Mouse (Mus musculus): ENCODE data around the gene Tunar. TPM values are rescaled to one million over a fixed set of nuclear protein-coding genes. Genes with fewer than 3 reads are reported as not detected.

Tunar gene
- polyA plus RNA-seq, 1 experiment, result not detected

- no peaks in the 10 kb centered on the region for H3K79me3 ChIP-seq (ENCODE audit: low read depth)
- H3ac ChIP-seq (ENCODE audit: control insufficient read depth, insufficient read length, low read depth), result no peak overlapping the region
- H3K79me2 ChIP-seq (ENCODE audit: control insufficient read depth, insufficient read depth), result no peaks in the 10 kb centered on the region
- H3K27me3 ChIP-seq (ENCODE audit: control insufficient read depth, insufficient read depth, insufficient read length), result no peaks in the 10 kb centered on the region
- no peak for TF ChIP-seq FOSL1 (IDR thresholded peaks at IDR 0.05; ENCODE audit: insufficient read depth, low read length, poor library complexity, severe bottlenecking)
- no peak overlapping the region for H3K4me3 ChIP-seq (ENCODE audit: insufficient read depth, poor library complexity, severe bottlenecking)
- no peaks in the 10 kb centered on the region for H3K36me3 ChIP-seq (ENCODE audit: control insufficient read depth, insufficient read depth)
These were observed 70.1 kb downstream of the Tunar start for GRCm38 (mm10) chr12:105403742-105404141.

GRCm38 (mm10) chr12:105406008-105406407, 72.3 kb downstream of the Tunar start:
- H3K79me3 ChIP-seq (ENCODE audit: low read depth), result no peaks in the 10 kb centered on the region
- no peak for TF ChIP-seq CTCF (IDR thresholded peaks at IDR 0.05; ENCODE audit: control insufficient read depth, insufficient read depth, insufficient read length)
- no peak for TF ChIP-seq CEBPB (IDR thresholded peaks at IDR 0.05; ENCODE audit: low read depth)
- no peak for TF ChIP-seq MAX (IDR thresholded peaks at IDR 0.05)
- no peak for TF ChIP-seq FOSL1 (IDR thresholded peaks at IDR 0.05; ENCODE audit: insufficient read depth, low read length, poor library complexity, severe bottlenecking)
- TF ChIP-seq USF1 (IDR thresholded peaks at IDR 0.05; ENCODE audit: low read depth), result no peak
- no peak for TF ChIP-seq MYOG (IDR thresholded peaks at IDR 0.05; ENCODE audit: control insufficient read depth, extremely low read depth, insufficient read length)
- no peak for TF ChIP-seq MYOD1 (IDR thresholded peaks at IDR 0.05; ENCODE audit: control insufficient read depth, insufficient read length, low read depth)
- no peaks in the 10 kb centered on the region for H3K27me3 ChIP-seq (ENCODE audit: control insufficient read depth, insufficient read depth, insufficient read length)
- H3ac ChIP-seq (ENCODE audit: control insufficient read depth, insufficient read length, low read depth), result no peak overlapping the region
- no peaks in the 10 kb centered on the region for H3K79me2 ChIP-seq (ENCODE audit: control insufficient read depth, insufficient read depth)
- no peak overlapping the region for H3K4me3 ChIP-seq (ENCODE audit: insufficient read depth, poor library complexity, severe bottlenecking)
- H3K36me3 ChIP-seq (ENCODE audit: control insufficient read depth, insufficient read depth), result no peaks in the 10 kb centered on the region

- no peaks in the 10 kb centered on the region for H3K27me3 ChIP-seq (ENCODE audit: control insufficient read depth, insufficient read depth, insufficient read length)
- no peak overlapping the region for H3ac ChIP-seq (ENCODE audit: control insufficient read depth, insufficient read length, low read depth)
- TF ChIP-seq USF1 (IDR thresholded peaks at IDR 0.05; ENCODE audit: low read depth) (no peak), MAX (IDR thresholded peaks at IDR 0.05) (no peak), CTCF (IDR thresholded peaks at IDR 0.05; ENCODE audit: control insufficient read depth, insufficient read depth, insufficient read length) (no peak), CEBPB (IDR thresholded peaks at IDR 0.05; ENCODE audit: low read depth) (no peak), MYOD1 (IDR thresholded peaks at IDR 0.05; ENCODE audit: control insufficient read depth, insufficient read length, low read depth) (no peak), FOSL1 (IDR thresholded peaks at IDR 0.05; ENCODE audit: insufficient read depth, low read length, poor library complexity, severe bottlenecking) (no peak), MYOG (IDR thresholded peaks at IDR 0.05; ENCODE audit: control insufficient read depth, extremely low read depth, insufficient read length) (no peak)
- no peaks in the 10 kb centered on the region for H3K79me3 ChIP-seq (ENCODE audit: low read depth)
- H3K79me2 ChIP-seq (ENCODE audit: control insufficient read depth, insufficient read depth), result no peaks in the 10 kb centered on the region
- no peaks in the 10 kb centered on the region for H3K36me3 ChIP-seq (ENCODE audit: control insufficient read depth, insufficient read depth)
- H3K4me3 ChIP-seq (ENCODE audit: insufficient read depth, poor library complexity, severe bottlenecking), result no peak overlapping the region
These were observed 80.2 kb downstream of the Tunar start for GRCm38 (mm10) chr12:105413909-105414308.

- TF ChIP-seq MAX (IDR thresholded peaks at IDR 0.05) (no peak), MYOD1 (IDR thresholded peaks at IDR 0.05; ENCODE audit: control insufficient read depth, insufficient read length, low read depth) (no peak), USF1 (IDR thresholded peaks at IDR 0.05; ENCODE audit: low read depth) (no peak), CTCF (IDR thresholded peaks at IDR 0.05; ENCODE audit: control insufficient read depth, insufficient read depth, insufficient read length) (no peak), FOSL1 (IDR thresholded peaks at IDR 0.05; ENCODE audit: insufficient read depth, low read length, poor library complexity, severe bottlenecking) (no peak), MYOG (IDR thresholded peaks at IDR 0.05; ENCODE audit: control insufficient read depth, extremely low read depth, insufficient read length) (no peak), CEBPB (IDR thresholded peaks at IDR 0.05; ENCODE audit: low read depth) (no peak)
- H3K27me3 ChIP-seq (ENCODE audit: control insufficient read depth, insufficient read depth, insufficient read length), result no peaks in the 10 kb centered on the region
- H3K4me3 ChIP-seq (ENCODE audit: insufficient read depth, poor library complexity, severe bottlenecking), result no peak overlapping the region
- no peaks in the 10 kb centered on the region for H3K79me2 ChIP-seq (ENCODE audit: control insufficient read depth, insufficient read depth)
- H3K36me3 ChIP-seq (ENCODE audit: control insufficient read depth, insufficient read depth), result no peaks in the 10 kb centered on the region
- no peaks in the 10 kb centered on the region for H3K79me3 ChIP-seq (ENCODE audit: low read depth)
- no peak overlapping the region for H3ac ChIP-seq (ENCODE audit: control insufficient read depth, insufficient read length, low read depth)
These were observed 86.8 kb downstream of the Tunar start for GRCm38 (mm10) chr12:105420476-105420875.

- H3K27me3 ChIP-seq (ENCODE audit: control insufficient read depth, insufficient read depth, insufficient read length), result no peaks in the 10 kb centered on the region
- no peak overlapping the region for H3K4me3 ChIP-seq (ENCODE audit: insufficient read depth, poor library complexity, severe bottlenecking)
- TF ChIP-seq MAX (IDR thresholded peaks at IDR 0.05) (no peak), USF1 (IDR thresholded peaks at IDR 0.05; ENCODE audit: low read depth) (no peak), MYOG (IDR thresholded peaks at IDR 0.05; ENCODE audit: control insufficient read depth, extremely low read depth, insufficient read length) (no peak), FOSL1 (IDR thresholded peaks at IDR 0.05; ENCODE audit: insufficient read depth, low read length, poor library complexity, severe bottlenecking) (no peak), CEBPB (IDR thresholded peaks at IDR 0.05; ENCODE audit: low read depth) (no peak), MYOD1 (IDR thresholded peaks at IDR 0.05; ENCODE audit: control insufficient read depth, insufficient read length, low read depth) (no peak), CTCF (IDR thresholded peaks at IDR 0.05; ENCODE audit: control insufficient read depth, insufficient read depth, insufficient read length) (no peak)
- no peaks in the 10 kb centered on the region for H3K79me3 ChIP-seq (ENCODE audit: low read depth)
- H3ac ChIP-seq (ENCODE audit: control insufficient read depth, insufficient read length, low read depth), result no peak overlapping the region
- H3K79me2 ChIP-seq (ENCODE audit: control insufficient read depth, insufficient read depth), result no peaks in the 10 kb centered on the region
- no peaks in the 10 kb centered on the region for H3K36me3 ChIP-seq (ENCODE audit: control insufficient read depth, insufficient read depth)
These were observed 92.9 kb downstream of the Tunar start for GRCm38 (mm10) chr12:105426541-105426940.

- Histone ChIP-seq H3ac (ENCODE audit: control insufficient read depth, insufficient read length, low read depth) (no peak overlapping the region), H3K79me2 (ENCODE audit: control insufficient read depth, insufficient read depth) (no peaks in the 10 kb centered on the region), H3K27me3 (ENCODE audit: control insufficient read depth, insufficient read depth, insufficient read length) (no peaks in the 10 kb centered on the region), H3K4me3 (ENCODE audit: insufficient read depth, poor library complexity, severe bottlenecking) (no peak overlapping the region), H3K79me3 (ENCODE audit: low read depth) (no peaks in the 10 kb centered on the region), H3K36me3 (ENCODE audit: control insufficient read depth, insufficient read depth) (no peaks in the 10 kb centered on the region)
- no peak for TF ChIP-seq MAX (IDR thresholded peaks at IDR 0.05)
These were observed 93.5 kb downstream of the Tunar start for GRCm38 (mm10) chr12:105427039-105427757.
